Mouse (Mus musculus): ENCODE data around the gene Kcnk4.

DNA sequence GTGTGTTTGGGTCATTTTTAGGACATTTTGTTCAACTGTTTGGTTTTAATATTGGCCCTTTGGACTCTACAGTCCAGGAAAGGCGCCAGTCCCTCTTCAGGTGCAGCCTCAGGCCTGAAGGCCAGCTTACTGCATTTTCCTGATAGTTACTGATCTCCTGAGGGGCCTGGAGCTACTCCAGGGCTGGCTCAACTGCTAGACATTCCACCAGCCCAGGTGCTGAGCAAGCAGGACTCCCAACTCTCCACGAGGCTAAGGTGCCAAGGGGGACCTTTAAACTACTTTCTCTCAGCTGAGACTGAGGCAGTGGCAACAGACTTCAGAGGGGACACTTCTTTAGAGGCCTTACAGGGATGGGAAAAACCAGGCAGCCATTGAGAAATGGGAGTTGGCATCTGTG lies 29.5 kb downstream of the Kcnk4 start:
- TF ChIP-seq CTCF (IDR thresholded peaks at IDR 0.05; ENCODE audit: borderline replicate concordance, control insufficient read depth, extremely low read depth, insufficient read depth, low read length, poor library complexity) (no peak), POLR2A (IDR thresholded peaks at IDR 0.05; ENCODE audit: control insufficient read depth, extremely low read depth, insufficient read depth, low read length, poor library complexity) (no peak)

Measured in thymus, adult 2 months (tissue).